Mouse (Mus musculus): ENCODE data around the gene Krt1.

- no peak for TF ChIP-seq GATA1 (IDR thresholded peaks at IDR 0.05; ENCODE audit: borderline replicate concordance, low read length)
- TF ChIP-seq FLI1 (IDR thresholded peaks at IDR 0.05; ENCODE audit: low read length), result no peak
These were observed 2.0 kb upstream of the Krt1 start for GRCm38 (mm10) chr15:101852571-101852970.

Data from megakaryocyte, embryonic 14.5 days (primary cell).